Mouse (Mus musculus) right cerebral cortex, postnatal 36 days (tissue): ENCODE measurements at regions not wholly inside any gene's neighbourhood (a gene's known extent, or its start where the extent isn't known, plus 50 kb on each side); places are given as distances from the start of the nearest gene placed in this dataset.

Experiments
- DNase-seq, 2 experiments: peaks; one replicate each; pipeline ENCODE4 v3.0.0; 2022; ENCODE audit warnings: low spot score in 2 of 2, mixed read lengths in 1 of 2

DNA sequence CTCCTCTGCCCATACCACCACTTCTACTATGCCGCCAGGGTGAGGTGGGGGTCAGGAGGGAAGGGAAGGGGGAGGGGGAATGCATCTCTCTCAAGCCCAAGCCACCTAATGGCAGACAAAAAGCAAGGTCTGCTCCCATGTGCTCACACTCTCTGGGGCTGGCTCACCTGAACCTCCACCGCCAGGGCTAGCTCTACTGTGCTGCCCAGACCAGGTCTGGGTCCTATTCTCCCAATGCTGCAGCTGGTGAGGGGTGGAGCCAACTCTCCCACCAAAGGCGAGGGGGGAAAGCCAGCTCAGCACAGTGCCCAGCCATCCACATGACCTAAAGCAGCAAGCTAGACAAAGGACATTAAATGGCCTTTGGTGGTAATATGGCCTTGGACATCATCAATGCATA is 158.6 kb downstream of the Chic2 start:
- DNase-seq, result no peak

DNA sequence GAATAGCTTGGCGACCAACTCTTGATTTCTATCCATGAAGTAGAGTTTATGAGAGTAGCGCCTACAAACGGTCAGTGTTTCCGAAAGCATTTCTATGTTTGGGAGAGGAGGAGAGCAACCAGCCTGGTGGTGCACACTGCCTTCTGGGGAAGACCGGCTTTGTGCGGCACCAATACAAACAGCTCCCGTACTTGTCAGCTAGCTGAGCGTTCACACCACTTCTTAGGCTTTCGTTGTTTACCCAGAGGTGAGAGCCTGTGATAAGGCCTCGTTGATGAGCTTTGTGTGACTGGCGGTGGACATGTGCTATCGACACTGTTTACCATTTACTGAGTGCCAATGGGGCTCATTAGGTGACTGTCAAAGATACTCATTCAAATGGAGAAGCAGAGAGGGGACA is 162.0 kb downstream of the Chic2 start:
- DNase-seq, result no peak

DNA sequence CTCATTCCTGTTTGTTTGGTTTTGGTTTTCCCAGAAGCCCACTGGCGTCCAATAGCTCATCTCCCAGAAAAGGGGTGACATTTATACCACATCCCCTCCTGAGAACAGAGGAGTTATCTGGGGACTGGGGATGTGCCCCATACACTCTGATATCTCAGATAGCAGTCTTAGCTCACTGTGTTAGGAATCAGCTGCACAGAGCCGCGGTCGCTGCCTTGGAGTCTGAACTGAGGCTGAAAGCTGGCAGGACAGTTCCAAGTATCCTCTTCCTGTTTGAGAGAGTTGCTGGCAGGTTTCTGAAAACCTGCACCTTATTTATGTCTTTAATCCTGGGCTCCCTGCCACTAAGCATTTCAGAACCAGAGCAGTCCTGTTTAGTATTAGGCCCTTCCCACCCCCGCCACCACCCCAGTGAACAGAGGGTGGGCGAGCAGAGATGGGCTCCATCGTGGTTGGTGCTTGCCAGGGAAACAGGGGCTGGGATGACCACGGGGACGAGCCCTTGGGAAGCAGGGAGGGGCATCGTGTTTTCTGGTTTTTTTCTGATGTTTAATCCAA is 163.8 kb downstream of the Chic2 start:
- no peak for DNase-seq

DNA sequence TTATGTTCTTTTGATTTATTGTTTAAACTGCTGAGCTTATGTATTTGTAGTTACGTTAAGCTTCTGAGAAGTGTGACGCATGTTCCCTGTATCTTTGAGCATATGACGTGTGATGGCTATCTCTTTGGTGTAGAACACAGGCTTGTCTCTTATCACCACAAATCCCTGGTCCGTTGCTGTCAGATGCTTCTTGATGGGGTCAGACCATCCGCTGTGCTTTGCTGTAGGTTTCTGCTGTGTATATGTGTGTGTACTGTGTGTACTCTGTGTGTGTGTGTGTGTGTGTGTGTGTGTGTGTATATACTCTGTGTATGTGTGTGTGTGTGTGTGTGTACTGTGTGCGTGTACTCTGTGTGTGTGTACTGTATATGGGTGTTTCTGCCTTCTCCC is 164.5 kb downstream of the Chic2 start:
- DNase-seq, result no peak

DNA sequence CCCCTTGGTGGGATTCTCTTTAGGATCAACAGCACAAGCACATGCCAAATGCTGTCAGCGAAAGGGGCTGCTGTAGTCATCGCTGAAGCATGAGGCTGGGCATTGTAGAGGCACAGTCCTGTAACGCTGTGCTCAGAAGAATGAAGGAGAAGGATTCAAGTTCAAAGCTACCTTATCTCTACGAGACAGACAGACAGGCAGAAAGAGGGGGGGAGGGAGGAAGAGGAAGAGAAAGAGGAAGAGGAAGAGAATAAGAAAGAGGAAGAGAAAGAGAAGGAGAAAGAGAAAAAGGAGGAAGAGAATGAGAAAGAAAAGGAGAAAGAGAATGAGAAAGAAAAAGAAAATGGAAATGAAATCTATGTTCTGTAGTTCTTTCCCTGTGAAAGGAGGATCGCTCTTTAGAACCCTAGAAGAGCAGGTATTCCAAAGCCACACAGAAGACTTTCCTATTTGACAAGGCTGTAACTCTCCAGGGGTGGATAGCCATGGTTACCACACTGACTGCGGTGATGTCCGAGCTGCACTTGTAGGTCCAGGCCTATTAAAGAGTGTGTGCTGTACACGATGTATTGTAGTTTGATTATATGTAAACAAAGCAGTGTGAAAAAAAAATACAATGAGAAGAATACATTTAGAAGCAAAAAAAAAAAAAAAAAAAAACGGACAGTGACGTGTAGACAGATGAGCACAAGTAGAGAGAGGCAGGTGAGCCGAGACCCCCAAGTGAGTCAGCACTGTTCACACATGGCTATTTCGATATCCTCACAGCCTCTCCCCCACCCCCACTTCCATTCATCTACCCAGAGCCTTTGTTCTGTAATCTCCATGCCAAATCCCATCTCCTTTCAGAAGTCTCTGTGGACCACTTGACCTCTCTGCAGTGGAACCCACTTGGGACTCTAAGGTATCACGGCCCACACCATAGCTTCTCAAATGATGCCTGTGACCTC is 165.2 kb downstream of the Chic2 start:
- DNase-seq, result no peak

DNA sequence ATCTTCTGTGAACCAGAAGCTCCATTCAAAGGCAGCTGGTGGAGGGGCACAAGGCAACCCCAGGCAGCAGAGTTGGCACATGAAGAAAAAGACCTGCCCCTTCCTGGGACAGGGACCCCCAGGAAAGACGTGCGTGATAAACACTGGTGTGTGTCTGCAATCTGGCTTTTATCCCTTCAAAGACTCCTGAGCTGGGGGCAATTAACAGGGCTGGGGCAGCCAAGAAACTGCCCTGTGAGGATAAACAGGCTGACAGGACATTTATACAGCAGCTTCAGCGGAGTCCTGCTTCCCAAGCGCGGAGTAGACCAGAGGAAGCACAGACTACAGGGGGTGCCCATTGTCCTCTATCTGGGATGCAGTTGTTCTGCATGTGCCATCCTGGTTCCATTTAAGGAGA is 167.0 kb downstream of the Chic2 start:
- no peak for DNase-seq

DNA sequence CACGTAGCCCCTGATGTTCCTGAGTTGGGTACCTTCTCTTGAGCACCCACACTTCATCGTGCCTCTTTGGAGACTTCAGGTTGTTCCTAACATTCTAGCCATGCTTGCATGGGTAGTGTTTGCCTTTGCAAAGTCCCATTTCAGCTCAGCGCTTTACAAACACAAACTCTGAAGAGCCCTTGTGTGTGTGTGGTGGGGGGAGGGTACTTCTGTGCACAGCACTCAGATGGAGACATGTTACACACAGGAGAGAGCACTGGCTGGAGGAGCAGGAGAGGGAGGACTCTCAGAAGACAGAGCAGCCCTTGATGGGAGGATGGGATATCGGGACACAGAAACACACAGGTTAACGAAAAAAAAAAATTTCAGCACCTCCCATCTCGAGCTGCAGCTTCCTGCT is 167.4 kb downstream of the Chic2 start:
- no peak for DNase-seq

DNA sequence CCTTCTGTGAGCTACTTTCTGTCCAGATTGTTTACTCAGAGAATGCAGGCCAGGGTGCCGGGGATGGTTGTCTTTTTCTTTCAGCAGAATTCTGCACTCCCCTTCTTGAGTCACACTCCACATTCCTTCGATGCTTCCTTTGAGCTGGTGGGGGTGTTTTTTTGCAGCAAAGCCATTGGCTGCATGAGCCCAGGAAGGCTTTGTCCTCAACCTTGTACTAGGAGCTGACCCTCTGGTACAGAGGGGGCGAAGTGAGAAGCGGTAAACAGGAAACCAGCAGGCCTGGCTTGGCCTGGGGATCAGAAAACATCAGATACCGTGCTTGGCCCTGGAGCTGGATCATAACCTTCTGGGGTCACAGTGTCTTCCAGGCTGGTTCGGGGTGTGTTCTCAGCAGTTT is 169.9 kb downstream of the Chic2 start:
- no peak for DNase-seq

DNA sequence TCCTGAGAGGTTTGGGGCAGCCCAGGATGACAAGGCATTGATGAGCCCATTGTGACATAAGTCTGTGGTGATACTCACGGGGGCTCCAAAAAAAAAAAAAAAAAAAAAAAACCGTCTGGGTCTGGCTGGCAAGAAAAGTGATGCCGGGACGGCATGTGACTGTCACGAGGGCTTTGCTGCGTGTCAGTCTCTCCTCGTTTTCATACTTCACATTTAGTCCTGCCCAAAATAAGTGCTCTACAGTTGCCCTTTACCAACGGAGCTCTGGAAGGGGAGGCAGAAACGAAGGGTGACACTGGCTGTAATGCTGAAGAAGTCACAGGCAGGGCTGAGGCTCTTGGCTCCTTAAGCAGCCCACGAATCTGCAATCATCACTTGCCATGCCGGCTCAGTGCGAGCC is 167.9 kb upstream of the Lnx1 start:
- DNase-seq, result no peak

DNA sequence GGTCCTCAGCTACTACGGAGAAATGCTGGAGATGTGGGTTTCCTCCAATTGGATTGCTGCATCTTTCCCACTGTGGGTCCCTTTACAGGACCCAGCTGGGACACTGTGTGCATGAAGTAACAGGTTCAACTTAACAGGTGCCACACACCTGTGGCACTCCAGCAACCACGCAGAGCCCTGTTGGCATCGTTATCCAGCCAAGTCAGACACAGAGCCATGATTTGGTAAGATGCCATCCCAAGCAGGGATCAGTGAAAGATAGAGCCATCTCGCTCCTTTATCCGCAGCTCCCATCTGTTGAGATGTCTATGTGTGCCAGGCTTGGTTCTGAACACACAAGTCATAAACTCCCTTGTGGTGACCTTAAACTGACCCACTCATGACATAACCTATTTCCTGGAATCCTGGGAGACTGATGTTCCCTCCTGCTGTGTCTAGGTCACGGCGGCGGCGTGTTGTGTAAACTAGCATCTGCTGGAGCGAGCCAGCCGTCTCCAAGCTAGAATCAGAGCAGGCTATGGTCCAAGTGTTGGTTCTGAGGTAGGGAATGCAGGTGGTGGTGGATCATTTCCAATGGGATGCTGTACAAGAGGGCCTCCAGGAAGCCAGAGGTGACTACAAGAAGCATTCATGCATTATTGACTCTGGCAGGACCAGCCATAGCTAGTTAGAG is 164.5 kb upstream of the Lnx1 start:
- no peak for DNase-seq

DNA sequence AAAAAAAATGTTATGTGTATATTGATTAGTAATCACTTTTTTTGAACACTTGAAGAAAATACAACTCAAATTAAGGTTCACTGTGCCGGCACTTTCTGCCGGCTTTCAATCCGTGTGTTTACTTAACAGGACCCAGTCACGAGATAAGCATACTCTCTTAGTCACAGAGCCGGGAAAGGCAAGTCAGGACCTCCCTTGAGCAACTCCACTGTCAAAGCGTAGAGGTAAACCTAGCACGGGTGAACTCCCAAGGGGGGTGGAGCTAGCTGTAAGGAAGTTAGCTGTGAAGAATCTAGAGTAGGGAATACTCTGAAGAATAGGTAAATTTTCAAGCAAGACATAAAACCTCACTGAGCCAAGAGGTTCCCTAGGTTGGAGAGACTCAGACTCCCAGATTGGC is 164.0 kb upstream of the Lnx1 start:
- DNase-seq, result no peak

DNA sequence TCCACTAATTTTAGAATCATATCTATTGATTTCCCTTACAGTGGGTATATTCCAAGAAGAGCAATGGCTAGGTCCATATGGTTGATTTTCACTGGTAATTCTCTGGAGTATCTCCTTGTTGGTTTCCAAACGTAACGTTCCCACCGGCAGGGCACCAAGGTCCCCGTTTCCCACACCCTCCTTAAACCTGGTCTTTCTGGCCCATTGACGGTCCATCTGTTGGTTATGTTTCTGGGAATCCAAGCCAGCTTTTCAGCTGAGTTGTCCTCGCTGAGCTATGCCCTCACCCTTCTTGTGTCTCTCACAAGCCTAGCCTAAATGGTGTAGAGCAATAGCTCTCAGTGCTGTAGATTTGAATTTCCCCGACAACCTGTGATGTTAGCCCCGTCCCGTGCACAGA is 162.7 kb upstream of the Lnx1 start:
- DNase-seq, result no peak

DNA sequence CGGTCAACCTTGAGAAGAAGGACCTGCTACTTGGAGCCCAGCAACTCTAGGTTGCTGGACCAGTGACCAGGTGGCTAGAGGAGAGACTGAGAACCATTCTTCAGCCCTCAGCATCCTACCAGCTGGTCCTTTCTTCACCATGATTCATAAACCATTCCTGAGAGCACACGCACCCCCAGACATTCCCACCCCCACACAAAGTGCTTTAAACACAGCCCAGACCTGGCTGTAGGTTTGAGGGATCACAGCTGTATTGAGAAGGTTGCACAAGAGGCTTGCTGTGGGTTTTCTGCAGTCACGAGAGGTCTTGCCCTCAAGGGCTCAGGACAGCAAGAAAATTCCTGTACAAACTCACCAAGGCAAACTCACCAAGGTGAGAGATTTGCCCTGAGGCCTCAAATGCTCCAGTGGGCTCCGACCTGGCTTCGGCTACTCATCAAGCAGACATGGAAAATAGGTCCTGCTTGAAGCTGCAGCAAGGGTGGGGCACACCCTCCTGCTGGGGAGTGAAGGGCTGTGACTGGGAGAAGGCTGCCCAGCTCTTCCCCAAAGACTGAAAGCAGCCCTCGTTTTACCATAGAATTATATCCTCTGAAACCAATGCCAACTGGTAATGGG is 161.9 kb upstream of the Lnx1 start:
- no peak for DNase-seq

DNA sequence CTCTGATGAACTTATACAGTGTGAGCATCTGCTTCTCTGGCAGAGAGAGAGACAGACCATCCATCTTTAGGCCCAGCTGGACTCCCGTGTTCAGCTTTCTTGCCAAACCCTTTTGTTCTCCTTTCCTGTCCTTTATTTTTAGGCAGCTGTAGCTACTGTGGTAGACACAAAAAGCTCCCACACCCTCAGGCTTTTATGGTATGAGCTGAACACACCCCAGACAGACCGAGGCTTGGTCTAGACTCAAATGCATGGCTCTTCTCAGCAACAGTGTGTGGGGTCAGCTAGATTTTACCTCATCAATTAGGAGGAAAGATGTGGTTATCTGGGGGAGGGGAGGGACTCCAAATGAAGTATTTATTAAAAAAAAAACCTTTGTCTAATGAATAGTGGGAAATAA is 158.6 kb upstream of the Lnx1 start:
- DNase-seq, result no peak

DNA sequence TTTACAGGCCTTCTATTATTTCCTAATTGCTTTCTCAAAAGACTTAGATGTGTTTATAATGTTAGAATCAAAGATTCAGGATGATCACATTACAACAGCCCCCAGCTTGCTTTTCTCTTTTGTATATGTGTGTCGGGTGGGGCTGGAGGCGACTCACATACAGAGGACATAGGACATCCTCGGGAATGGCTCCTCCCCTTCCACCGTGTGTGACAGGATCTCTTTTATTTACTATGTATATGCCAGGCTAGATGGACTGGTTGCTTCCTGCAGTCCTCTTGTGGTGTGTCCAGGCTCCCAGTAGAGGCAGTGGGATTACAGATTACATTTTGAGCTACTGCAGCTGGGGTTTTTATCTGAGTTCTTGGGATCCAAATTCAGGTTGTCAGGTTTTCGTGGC is 155.1 kb upstream of the Lnx1 start:
- DNase-seq, result no peak

DNA sequence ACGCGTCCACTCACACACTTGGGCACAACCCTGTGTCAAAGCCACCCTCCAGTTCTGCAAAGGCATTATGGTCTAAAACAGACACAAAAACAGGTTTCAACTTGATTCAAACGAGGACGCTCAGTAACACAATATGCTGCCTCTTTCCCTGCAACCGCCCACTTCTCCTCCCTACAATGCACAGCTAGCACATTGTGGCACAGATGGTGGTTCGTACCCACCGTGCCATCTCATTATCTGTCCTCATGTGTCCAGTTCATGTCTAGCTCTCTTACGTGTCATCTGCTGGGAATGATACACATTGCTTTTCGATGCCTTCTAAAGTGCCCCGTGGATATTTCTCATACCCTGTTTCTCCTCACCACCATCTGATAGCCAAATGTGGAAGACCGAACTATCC is 154.4 kb upstream of the Lnx1 start:
- DNase-seq, result peak; percentile 59 to 61

DNA sequence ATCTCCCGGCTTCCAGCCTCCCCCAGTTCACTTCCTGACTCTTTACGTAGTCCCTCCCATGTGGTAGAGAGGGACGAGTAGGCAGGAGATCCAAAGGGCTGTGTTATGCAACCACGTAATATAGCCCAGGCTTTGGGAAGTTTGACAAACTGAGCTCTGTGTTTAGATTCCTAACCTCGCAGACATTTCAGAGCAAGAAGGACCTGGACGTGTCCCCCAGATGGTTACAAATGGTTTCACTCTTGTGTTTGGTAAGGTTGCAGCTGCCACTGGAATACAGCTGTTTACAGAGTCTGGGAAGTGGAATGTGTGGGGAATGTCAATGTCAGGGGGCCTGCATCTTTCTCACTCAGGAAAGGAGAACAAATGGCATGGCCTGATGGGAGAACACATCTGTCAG is 145.1 kb upstream of the Lnx1 start:
- DNase-seq, result no peak

DNA sequence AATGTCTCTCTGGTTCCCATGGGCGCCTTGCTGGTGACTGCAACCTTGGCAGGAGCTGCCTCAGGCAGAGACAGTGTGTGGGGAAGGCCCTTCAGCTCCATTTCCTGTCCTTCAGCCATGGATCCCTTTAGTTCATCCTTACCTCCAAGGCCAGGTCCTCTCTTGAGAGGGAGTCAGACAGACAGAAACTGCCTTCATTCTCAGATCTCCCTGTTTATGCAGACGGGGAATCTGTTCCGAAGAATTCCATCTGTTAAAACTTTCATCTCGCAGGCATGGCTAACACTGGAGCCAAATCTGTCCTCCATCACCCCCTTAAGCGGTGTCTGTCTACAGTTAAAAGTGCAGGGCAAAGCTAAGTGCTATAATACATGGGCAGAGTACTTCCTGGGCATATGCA is 144.0 kb upstream of the Lnx1 start:
- no peak for DNase-seq

DNA sequence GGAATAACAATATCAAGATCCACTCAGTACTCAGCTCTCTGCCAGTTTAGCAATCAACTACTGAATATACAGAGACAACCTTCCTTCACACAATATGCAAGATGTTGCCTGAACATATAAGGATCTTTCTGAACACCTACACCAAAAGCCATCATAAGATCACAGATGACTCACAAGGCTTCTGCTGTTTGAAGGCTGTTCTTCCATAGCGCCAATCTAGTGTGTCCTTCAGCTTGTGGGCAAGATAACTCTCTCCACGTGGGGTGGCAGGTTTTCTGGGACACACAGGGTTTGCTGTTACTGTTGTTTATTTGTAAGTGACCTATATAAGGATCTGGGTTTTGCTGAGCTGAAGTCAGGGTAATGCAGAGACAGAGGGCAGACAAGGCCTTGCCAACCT is 131.7 kb upstream of the Lnx1 start:
- no peak for DNase-seq

DNA sequence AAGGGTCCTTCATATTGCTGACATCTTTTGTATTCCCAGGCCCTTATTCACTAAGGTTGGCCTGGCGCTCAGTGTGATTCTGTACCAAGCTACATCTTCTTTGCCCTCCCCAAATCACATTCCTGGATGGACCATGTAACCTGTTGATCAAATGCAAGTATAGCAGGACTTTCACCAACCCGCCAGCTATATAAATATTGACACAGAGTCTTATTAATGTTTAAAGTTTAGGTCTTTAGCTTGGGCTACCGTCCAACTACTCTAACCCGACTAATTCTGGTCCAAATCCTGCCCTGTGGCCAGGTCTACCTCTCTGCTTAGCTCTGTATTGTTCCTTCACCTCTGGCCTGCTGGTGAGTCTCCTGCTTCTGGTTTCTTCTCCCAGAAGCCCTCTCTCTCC is 131.2 kb upstream of the Lnx1 start:
- DNase-seq, result no peak

DNA sequence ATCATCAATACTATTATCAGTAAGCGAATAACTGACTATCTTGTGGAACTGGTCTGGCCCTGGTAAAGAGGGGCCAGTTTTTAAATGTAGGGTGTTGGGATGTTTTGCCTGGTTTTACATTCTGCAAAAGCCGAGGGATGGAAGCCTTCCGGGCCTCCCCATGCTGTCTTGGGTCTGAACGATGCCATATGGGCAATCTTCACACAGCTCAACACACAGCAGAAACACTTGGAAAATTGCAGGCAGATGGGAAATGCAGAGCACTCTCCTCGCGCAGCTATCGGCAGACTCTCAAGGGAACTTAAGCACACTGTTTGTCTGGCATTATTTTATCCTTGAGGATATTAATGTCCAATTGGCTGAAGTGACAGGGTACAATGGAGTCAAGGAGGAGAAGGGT is 129.3 kb upstream of the Lnx1 start:
- DNase-seq, result peak in 1 of 2 experiments; percentile 11

DNA sequence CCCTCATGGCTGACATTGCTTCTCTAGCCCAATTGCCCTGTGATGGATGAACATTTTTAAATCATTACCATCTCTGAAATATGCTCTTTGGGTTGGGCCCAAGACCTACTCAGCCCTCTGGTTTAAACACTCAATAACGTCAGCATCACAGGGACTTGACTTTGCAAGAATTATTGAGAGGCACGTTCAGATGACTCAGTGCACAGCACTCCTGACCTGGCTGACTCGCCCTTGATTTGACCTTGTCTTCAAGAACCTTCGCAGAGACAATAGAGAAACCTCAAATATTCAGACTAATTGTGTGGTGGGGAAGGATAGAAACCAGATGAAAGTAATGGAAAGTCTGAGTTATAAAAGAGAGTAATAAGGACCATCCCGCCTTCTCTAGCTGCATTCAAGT is 127.9 kb upstream of the Lnx1 start:
- DNase-seq, result no peak

DNA sequence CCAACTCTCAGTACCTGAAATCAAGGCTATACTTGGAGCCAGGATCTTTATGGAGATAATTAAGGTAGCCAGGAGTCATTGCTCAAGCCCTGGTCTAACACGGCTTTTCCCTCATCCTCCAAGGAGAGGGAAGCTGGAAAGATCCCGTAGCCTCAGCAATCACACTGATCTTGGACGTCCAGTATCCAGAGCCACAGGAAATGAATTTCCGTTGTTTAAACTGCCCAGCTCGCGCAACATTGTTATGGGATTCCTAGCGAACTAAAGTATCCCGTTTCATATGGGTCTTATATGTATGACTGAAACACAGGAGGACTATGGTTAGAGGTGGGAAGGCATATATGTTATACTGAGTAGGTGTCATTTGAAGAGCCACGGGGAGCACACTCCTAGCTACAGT is 126.3 kb upstream of the Lnx1 start:
- DNase-seq, result no peak
